19 mouse cellular contexts compared by ENCODE assay signal in genomic region chr1:184928382-184928781, GRCm38 (mm10). TPM values are rescaled to one million over a fixed set of nuclear protein-coding genes. Genes with fewer than 3 reads are reported as not detected.
A peak's percentile ranks its signal among the peaks of the same experiment; 100 is the strongest.
DNase-seq lines count a peak whose midpoint lies in the region; ATAC-seq lines count a peak whose summit lies in the region.
"Had no signal": no experiment of that assay in that cellular context is flagged by ENCODE, and none has a peak within 500 bp of the region (broad histone marks: within the 10 kb centered on the region; RNA-seq: fewer than 3 reads in every experiment).

No protein-coding gene starts in this region.

- DNase-seq in c-Kit-positive CD71-positive TER-119-positive erythroid progenitor cells, embryonic 14.5 days (ENCODE audit: low spot score): peak; percentile 23
- no peak for DNase-seq in cerebellum, postnatal 25 days
- no peak for DNase-seq in spleen, adult 18-20 months
- no peak for DNase-seq in layer of hippocampus, adult 8-10 months (ENCODE audit: low spot score in 2 of 2)
- DNase-seq: adrenal gland, postnatal 14 days; cerebellum, adult 2 months; cerebellum, postnatal 10 days; gastrocnemius, postnatal 14 days; heart, postnatal 36 days had no signal

- no peaks in the 10 kb centered on the region for H3K9me3 ChIP-seq in liver, embryonic 12.5 days (replicated peaks)
- no peaks in the 10 kb centered on the region for H3K9me3 ChIP-seq in liver, embryonic 16.5 days (replicated peaks; ENCODE audit: control insufficient read depth, low read length)
- H3K9me3 ChIP-seq: embryonic facial prominence, embryonic 13.5 days; forebrain, embryonic 12.5 days; heart, embryonic 12.5 days; hindbrain, embryonic 12.5 days had no signal

- no peaks in the 10 kb centered on the region for H3K27me3 ChIP-seq in liver, embryonic 12.5 days (replicated peaks)
- H3K27me3 ChIP-seq in liver, embryonic 16.5 days (ENCODE audit: control insufficient read depth, insufficient read depth, low read depth, low read length): no peaks in the 10 kb centered on the region
- H3K27me3 ChIP-seq: embryonic facial prominence, embryonic 13.5 days; forebrain, embryonic 12.5 days; heart, embryonic 12.5 days; hindbrain, embryonic 12.5 days had no signal

- 27% methylated on average over 1 of the region's 1 CpGs for WGBS in liver, embryonic 12.5 days (ENCODE audit: insufficient replicate concordance)
- whole genome bisulfite sequencing in liver, embryonic 16.5 days (ENCODE audit: insufficient replicate concordance): 33% methylated on average over 1 of the region's 1 CpGs

- peaks cover 28% of the 10 kb centered on the region for H3K4me1 ChIP-seq in liver, embryonic 12.5 days
- peaks cover 7% of the 10 kb centered on the region for H3K4me1 ChIP-seq in liver, embryonic 16.5 days (ENCODE audit: control insufficient read depth, low read depth, low read length)
- H3K4me1 ChIP-seq: embryonic facial prominence, embryonic 13.5 days; forebrain, embryonic 12.5 days; hindbrain, embryonic 12.5 days had no signal

- peak overlapping the region; percentile 10; the same call in 1 of the 2 replicates for H3K4me2 ChIP-seq in liver, embryonic 12.5 days
- H3K4me2 ChIP-seq in liver, embryonic 16.5 days (ENCODE audit: low read depth, low read length): no peak overlapping the region
- H3K4me2 ChIP-seq: embryonic facial prominence, embryonic 13.5 days; forebrain, embryonic 12.5 days; heart, embryonic 12.5 days; hindbrain, embryonic 12.5 days had no signal

- no peaks in the 10 kb centered on the region for H3K36me3 ChIP-seq in liver, embryonic 12.5 days
- H3K36me3 ChIP-seq in liver, embryonic 16.5 days (ENCODE audit: control insufficient read depth, insufficient read depth): no peaks in the 10 kb centered on the region

- H3K27ac ChIP-seq in liver, embryonic 12.5 days: 0 out of 2 replicates have a peak overlapping the region, but pooled peaks have one; percentile 30
- H3K27ac ChIP-seq in liver, embryonic 16.5 days (ENCODE audit: low read length): no peak overlapping the region
- H3K27ac ChIP-seq: embryonic facial prominence, embryonic 13.5 days; forebrain, embryonic 12.5 days; hindbrain, embryonic 12.5 days had no signal

- H3K4me3 ChIP-seq in liver, embryonic 12.5 days: no peak overlapping the region
- no peak overlapping the region for H3K4me3 ChIP-seq in liver, embryonic 16.5 days (ENCODE audit: low read depth, low read length)
- H3K4me3 ChIP-seq: embryonic facial prominence, embryonic 13.5 days; forebrain, embryonic 12.5 days; heart, embryonic 12.5 days; hindbrain, embryonic 12.5 days had no signal

- peak; percentile 89 for ATAC-seq in liver, embryonic 12.5 days
- ATAC-seq in liver, embryonic 16.5 days (ENCODE audit: low read depth): peak; percentile 86
- ATAC-seq in activated CD4-positive, CD25-positive, alpha-beta regulatory T cell, adult 4 months: no peak
- ATAC-seq: forebrain, embryonic 16.5 days; hindbrain, embryonic 16.5 days; inflammation-experienced regulatory T-cells, adult 6 months had no signal

- no peak overlapping the region for H3K9ac ChIP-seq in liver, embryonic 12.5 days
- no peak overlapping the region for H3K9ac ChIP-seq in liver, embryonic 16.5 days (ENCODE audit: low read depth, low read length)
- H3K9ac ChIP-seq: embryonic facial prominence, embryonic 13.5 days; forebrain, embryonic 12.5 days; hindbrain, embryonic 12.5 days had no signal

RNA-seq across cellular contexts. Expression of gene C130074G19Rik, which starts 45.4 kb away (rescaled TPM):
- 1.2 and 1.3 TPM in 2 replicates for polyA plus RNA-seq in liver, embryonic 12.5 days (2016; fragmentation: Nextera tagmentation; extraction: Ambion mirVana)
- polyA plus RNA-seq in liver, embryonic 16.5 days (2015; fragmentation: Nextera tagmentation; extraction: Ambion mirVana): 1.9 and 2.0 TPM in 2 replicates
- not detected for polyA plus RNA-seq in activated CD4-positive, CD25-positive, alpha-beta regulatory T cell, adult 4 months (2017; shearing (Covaris generic))
- 1 to 10 TPM; 7.2 to 8.9 (median 8.4) TPM for total RNA-seq in layer of hippocampus, adult 8-10 months (2022)
- polyA plus RNA-seq: inflammation-experienced regulatory T-cells, adult 6 months had no signal
